Mouse (Mus musculus) limb, embryonic 10.5 days (tissue): ENCODE measurements around the gene Cd2ap. TPM values are rescaled to one million over a fixed set of nuclear protein-coding genes. Genes with fewer than 3 reads are reported as not detected.

ENCODE experiments used
- DNase-seq: peaks from one replicate; pipeline ENCODE4 v3.0.0-alpha.2; 2017; ENCODE audit warnings: low spot score
- H3K27ac ChIP-seq: fragments of 300-500 bp; sonication (generic); 2 replicates; pipeline ENCODE4 v1.5.1; 2016; ENCODE audit warnings: mild to moderate bottlenecking
- H3K27me3 ChIP-seq: fragments of 300-500 bp; sonication (generic); 2 replicates; pipeline ENCODE4 v1.6.1; 2016; ENCODE audit warnings: low read depth, mild to moderate bottlenecking; ENCODE audit not compliant: poor library complexity, severe bottlenecking
- H3K36me3 ChIP-seq: fragments of 300-500 bp; sonication (generic); 2 replicates; pipeline ENCODE4 v1.6.1; 2016; ENCODE audit warnings: mild to moderate bottlenecking, moderate library complexity
- H3K4me1 ChIP-seq: fragments of 300-500 bp; sonication (generic); 2 replicates; pipeline ENCODE4 v1.6.1; 2016
- H3K4me3 ChIP-seq: fragments of 300-500 bp; sonication (generic); 2 replicates; pipeline ENCODE4 v1.5.1; 2016; ENCODE audit warnings: mild to moderate bottlenecking, moderate library complexity
- H3K9me3 ChIP-seq: fragments of 300-500 bp; sonication (generic); replicated peaks from 2 replicates; pipeline ENCODE4 v1.6.1; 2016; ENCODE audit warnings: mild to moderate bottlenecking
- WGBS: fragments of 180-500 bp; shearing (Covaris S2); methylation state at CpG from one replicate; pipeline ENCODE4 v1.1.7; 2016; 5-methylcytosine and 5-hydroxymethylcytosine counted together
- polyA plus RNA-seq: library from polyadenylated mRNA; unstranded; fragments of >200 nt; fragmentation: Nextera tagmentation; extraction: Ambion mirVana; gene quantifications from 2 replicates; pipeline ENCODE4 v1.2.1, GENCODE M21; 2016

Gene Cd2ap
- polyA plus RNA-seq, 1 experiment from 2014 or later, result 15.9 TPM

DNA sequence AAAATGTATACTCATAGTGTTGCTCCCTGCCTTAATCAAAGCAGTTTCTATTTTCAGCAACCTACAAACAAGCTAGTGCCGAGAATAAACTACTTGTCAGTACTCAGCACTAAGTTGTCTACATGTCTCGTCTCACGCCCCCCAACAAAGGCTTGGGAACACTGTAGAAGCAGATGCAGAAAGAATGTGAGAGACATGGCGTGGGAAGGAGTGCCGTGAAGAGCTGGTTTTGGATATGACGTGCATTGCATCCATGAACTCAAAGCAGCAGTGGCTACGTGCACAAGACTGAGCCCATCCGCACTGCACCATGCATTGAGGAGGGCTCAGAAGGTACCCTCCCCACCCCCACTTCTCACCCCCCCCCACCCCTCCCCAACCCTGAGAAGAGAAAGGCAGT lies 53.7 kb downstream of the Cd2ap start:
- no peak for DNase-seq
- no peaks in the 10 kb centered on the region for H3K9me3 ChIP-seq
- no peak overlapping the region for H3K4me3 ChIP-seq
- no peak overlapping the region for H3K27ac ChIP-seq
- peaks cover 73% of the 10 kb centered on the region for H3K36me3 ChIP-seq
- no peaks in the 10 kb centered on the region for H3K27me3 ChIP-seq
- no peaks in the 10 kb centered on the region for H3K4me1 ChIP-seq
- 95% methylated on average over 8 of the region's 8 CpGs for WGBS

DNA sequence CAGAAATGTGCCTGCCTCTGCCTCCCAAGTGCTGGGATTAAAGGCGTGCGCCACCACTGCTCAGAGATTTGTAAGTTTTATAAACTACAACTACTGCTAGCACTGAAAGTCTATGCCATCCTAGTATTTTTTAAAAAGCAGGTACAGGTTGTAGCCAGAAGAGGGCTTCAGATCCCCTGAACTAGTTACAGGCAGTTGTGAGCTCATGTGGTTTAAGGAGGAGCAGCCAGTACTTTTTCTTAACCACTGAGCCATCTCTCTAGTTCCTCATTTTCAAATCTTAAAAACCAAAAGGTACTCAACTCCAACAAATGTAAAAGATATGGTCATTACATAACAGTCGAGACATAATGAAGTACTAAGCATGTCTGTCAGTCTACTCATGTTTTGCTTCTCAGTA lies 61.1 kb downstream of the Cd2ap start:
- no peak for DNase-seq
- 90% methylated on average over 3 of the region's 3 CpGs for WGBS
- Histone ChIP-seq H3K36me3 (peaks cover 49% of the 10 kb centered on the region), H3K27me3 (no peaks in the 10 kb centered on the region), H3K4me1 (no peaks in the 10 kb centered on the region), H3K27ac (no peak overlapping the region), H3K9me3 (no peaks in the 10 kb centered on the region), H3K4me3 (no peak overlapping the region)

DNA sequence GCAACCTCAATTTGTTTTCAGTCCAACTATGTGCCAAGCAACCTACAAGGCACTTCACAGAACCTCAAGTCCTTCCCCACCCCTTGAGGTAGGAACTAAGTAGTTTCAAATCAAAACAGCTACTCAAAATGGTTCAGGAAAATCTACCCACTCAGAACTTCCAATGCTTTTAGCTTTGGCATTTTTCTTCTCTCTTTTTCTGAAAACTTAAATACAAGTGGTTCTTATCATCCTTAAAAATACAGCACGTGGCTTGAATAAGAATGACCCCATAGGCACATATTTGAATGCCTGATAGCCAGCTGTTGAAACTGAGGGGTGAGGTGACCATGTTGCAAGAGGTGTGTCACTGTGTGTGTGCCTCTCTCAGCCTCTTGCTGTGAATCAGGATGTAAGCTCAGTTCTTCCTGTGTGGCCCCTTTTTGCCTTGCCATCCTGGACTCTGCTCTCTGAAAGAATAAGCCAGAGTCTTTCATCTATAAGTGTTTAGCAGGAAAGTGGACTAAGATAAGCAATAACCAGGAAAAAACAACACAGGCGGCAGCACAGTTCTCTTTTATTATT lies 84.0 kb downstream of the Cd2ap start:
- no peak for DNase-seq
- no peaks in the 10 kb centered on the region for H3K4me1 ChIP-seq
- no peaks in the 10 kb centered on the region for H3K9me3 ChIP-seq
- H3K27me3 ChIP-seq, result no peaks in the 10 kb centered on the region
- H3K4me3 ChIP-seq, result no peak overlapping the region
- WGBS, result 90% methylated on average over 2 of the region's 2 CpGs
- no peak overlapping the region for H3K27ac ChIP-seq
- H3K36me3 ChIP-seq, result peaks cover 31% of the 10 kb centered on the region

DNA sequence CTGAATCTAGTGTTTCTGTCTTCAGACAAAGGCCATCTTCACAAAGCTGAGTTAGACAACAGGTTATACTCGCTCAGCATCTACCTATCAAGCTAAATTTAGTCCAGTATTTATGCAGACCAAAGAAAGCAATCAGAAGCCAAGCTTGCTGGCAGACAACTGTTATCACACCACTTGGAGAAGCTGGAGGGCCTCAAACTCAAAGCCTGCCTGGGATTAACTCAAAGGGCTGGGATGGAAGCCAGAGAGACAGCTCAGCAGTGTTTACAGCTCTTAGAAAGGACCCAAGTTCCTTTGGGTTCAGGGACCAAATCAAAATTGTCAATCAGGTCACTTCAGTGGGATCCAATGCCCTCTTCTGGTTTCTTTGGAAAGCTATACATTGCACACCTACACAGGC lies 85.7 kb downstream of the Cd2ap start:
- peaks cover 17% of the 10 kb centered on the region for H3K36me3 ChIP-seq
- H3K9me3 ChIP-seq, result no peaks in the 10 kb centered on the region
- no peak overlapping the region for H3K4me3 ChIP-seq
- H3K27ac ChIP-seq, result no peak overlapping the region
- WGBS, result 93% methylated on average over 1 of the region's 1 CpGs
- no peaks in the 10 kb centered on the region for H3K27me3 ChIP-seq
- no peak for DNase-seq
- no peaks in the 10 kb centered on the region for H3K4me1 ChIP-seq

DNA sequence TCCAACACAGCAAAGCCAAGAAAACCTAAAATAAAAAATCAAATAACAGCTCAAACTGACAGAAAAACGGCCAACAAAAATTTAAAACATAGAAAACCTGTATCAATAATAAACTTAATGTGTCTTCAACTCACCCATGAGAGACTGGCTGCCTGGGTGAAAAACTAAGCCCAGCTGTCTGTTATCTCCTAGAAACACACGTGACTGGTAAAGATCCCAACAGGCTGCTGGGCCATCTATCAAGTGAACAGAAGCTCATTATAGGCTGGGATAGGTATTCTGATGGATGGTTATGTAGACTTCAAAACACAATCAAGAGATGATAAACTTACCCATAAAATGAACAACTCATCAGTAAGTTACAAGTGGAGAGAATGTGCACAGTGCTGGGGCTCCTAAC lies 86.7 kb downstream of the Cd2ap start:
- WGBS, result 74% methylated on average over 2 of the region's 2 CpGs
- H3K27ac ChIP-seq, result no peak overlapping the region

DNA sequence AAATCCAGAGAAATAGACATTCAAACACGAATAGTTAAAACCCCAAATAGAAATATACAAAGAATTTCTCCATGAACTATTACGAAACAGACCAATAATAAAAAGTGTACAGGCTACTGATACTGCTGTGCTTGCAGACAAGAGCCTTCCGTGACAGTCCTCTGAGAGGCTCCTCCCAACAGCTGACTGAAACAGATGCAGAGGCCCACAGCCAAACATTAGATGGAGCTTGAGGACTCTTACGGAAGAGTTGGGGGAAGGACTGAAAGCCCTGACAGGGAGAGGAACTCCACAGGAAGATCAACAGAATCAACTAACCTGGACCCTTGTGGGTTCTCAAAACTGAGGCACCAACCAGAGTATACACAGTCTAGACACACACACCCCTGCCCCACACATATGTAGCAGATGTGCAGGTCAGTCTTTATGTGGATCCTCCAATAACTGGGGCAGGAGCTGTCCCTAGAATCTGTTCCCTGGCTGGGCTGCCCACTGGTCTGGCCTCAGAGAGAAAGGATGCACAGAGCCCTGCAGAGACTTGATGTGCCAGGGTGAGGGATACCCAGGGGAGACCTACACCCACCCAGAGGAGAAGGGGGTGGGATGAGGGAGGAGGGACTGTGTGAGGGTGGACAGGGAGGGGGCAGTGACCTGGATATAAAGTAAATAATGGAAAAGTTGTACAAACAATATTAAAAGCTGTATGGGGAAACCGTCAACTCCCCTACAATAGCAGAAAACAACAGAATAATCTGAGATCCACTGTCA lies 87.6 kb downstream of the Cd2ap start:
- 94% methylated on average over 5 of the region's 5 CpGs for WGBS
- no peaks in the 10 kb centered on the region for H3K4me1 ChIP-seq
- H3K27ac ChIP-seq, result no peak overlapping the region
- no peaks in the 10 kb centered on the region for H3K27me3 ChIP-seq
- H3K36me3 ChIP-seq, result peaks cover 10% of the 10 kb centered on the region
- no peak for DNase-seq
- no peaks in the 10 kb centered on the region for H3K9me3 ChIP-seq
- H3K4me3 ChIP-seq, result no peak overlapping the region

More for the DNA sequence above, 86.7 kb downstream of the Cd2ap start:
- Histone ChIP-seq H3K36me3 (peaks cover 17% of the 10 kb centered on the region), H3K4me3 (no peak overlapping the region), H3K27me3 (no peaks in the 10 kb centered on the region), H3K9me3 (no peaks in the 10 kb centered on the region), H3K4me1 (no peaks in the 10 kb centered on the region)
- no peak for DNase-seq

DNA sequence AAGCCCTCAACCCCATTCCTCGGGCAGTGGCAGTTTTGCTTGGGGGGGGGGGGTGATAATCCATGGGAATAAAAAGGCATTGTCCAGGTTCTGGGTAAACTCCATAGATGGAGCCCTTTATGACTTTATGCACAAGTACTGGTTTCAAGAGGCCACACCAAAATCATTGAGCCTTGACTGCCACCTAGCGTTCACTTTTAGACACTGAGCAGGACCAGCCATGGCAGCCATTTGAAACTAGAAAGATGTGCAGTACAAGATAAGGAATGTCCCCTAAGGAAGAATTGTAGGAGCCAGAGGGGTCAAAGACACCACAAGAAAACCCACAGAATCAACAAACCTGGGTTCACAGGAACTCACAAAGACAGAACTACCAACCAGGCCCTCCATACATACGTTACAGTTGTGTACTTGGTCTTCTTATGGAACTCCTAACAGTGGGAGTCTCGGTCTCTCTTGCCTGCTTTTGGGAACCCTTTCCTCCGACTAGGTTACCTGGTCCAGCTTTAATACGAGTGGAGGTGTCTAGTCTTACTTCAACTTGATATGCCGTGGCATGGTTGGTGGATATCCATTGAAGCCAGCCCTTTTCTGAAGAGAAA lies 94.2 kb downstream of the Cd2ap start:
- Histone ChIP-seq H3K27me3 (no peaks in the 10 kb centered on the region), H3K27ac (no peak overlapping the region), H3K36me3 (no peaks in the 10 kb centered on the region), H3K9me3 (no peaks in the 10 kb centered on the region), H3K4me1 (no peaks in the 10 kb centered on the region), H3K4me3 (no peak overlapping the region)
- DNase-seq, result peak; percentile 71
- WGBS, result 58% methylated on average over 7 of the region's 7 CpGs

DNA sequence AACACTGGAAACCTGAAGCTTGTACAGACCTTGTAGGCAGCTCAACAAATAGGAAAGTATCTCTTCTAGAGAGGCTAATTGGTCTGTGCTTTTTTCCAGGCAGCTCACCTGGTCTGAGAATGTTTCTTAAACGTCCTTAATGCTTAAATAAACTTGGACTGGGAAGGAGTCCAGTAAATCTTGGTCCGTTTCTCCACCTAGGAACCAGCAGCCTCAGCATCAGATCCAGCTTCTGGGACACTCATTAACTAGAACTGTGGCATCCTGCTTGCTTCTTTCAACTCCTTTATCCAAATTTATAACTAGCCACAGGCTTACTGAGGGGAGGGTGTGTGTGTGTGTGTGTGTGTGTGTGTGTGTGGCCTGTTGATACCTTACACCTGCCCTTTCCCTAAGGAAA lies 122.7 kb downstream of the Cd2ap start:
- Histone ChIP-seq H3K4me3 (no peak overlapping the region), H3K27me3 (no peaks in the 10 kb centered on the region), H3K36me3 (no peaks in the 10 kb centered on the region), H3K27ac (no peak overlapping the region), H3K4me1 (no peaks in the 10 kb centered on the region), H3K9me3 (no peaks in the 10 kb centered on the region)
- DNase-seq, result no peak
- WGBS, result 75% methylated on average over 2 of the region's 2 CpGs

DNA sequence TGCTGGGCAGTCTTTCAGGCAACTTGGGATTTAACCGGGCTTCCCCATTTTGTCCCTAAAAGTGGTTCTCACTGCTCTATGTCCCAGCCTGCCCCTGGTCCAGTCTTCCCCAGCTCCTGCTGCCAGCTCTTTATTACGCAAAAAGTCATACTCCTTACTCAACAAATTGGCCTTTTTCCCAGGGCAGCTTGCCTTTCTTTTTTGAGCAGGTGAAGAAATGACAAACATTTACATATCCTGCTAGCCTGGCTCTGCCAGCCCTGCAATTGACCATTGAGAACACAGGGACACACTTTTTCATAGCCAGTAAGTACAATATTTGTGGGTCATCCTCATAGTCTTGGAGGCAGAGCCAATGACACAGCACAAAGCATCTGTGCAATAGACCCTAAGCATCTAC lies 124.3 kb downstream of the Cd2ap start:
- no peak for DNase-seq
- no peak overlapping the region for H3K4me3 ChIP-seq
- H3K27ac ChIP-seq, result no peak overlapping the region
- 97% methylated on average over 2 of the region's 2 CpGs for WGBS
- H3K9me3 ChIP-seq, result no peaks in the 10 kb centered on the region
- H3K4me1 ChIP-seq, result no peaks in the 10 kb centered on the region
- H3K27me3 ChIP-seq, result no peaks in the 10 kb centered on the region
- H3K36me3 ChIP-seq, result no peaks in the 10 kb centered on the region

DNA sequence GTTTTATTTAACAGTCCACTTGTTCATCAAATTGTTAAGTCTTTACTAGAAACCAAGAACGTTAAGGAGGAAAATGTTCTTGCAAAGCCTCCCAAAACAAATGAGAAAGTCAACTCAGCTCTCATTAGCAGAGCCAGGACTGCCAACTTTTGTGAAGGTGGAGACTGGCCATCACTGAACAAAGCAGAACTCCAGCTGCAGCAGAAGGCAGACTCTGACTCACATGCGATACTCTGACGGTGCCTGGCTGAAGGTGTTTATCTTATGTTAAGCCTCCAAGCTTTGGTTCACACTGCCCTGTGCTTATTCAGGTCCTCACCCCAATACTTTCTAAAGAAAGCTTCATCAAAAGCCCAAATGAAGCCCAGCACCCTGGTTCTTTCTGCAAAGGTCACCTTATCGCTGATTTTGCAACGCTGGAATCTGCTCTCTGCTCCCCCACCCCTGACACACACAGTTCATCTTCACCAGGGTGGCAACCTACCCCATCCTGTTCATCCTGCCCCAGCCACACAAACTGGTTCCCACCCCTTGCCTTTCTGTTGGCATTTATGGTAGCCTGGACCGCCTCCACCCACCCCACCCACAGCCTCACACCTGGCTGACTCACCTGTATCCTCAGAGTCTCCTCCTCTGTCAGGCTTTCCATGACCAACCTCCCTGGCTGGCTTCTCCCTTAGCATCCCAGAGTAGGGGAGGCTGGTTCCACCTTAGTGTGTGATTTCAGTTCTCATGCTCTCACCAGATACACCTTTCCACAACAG lies 130.6 kb downstream of the Cd2ap start:
- Histone ChIP-seq H3K36me3 (no peaks in the 10 kb centered on the region), H3K4me1 (no peaks in the 10 kb centered on the region), H3K4me3 (no peak overlapping the region), H3K9me3 (no peaks in the 10 kb centered on the region), H3K27ac (no peak overlapping the region), H3K27me3 (no peaks in the 10 kb centered on the region)
- WGBS, result 82% methylated on average over 6 of the region's 6 CpGs
- no peak for DNase-seq
